Mouse (Mus musculus) T-helper 17 cell (primary cell): Measurements from ENCODE around the gene Hpse.

Experiments used
- in situ Hi-C, 2 experiments: fragments of 300-600 bp; cut with MboI, MseI; formaldehyde crosslinking; loops; 1 replicate in 1 of 2; 2 replicates in 1 of 2; pipeline ENCODE4 v1.15.1; 2025; ENCODE audit warnings: high pct_unique_total_duplicates in 2 of 2

Gene Hpse

GRCm38 (mm10) chr5:100697398-100697797 is 22.1 kb downstream of the Hpse start:
- in situ Hi-C loops = no loop called here

- in situ Hi-C loops = loop anchor here in 1 of 2 experiments (10.0 kb wide), 1 partner anchor 229 kb away; no protein-coding TSS in a partner anchor
These were observed 33.9 kb downstream of the Hpse start for GRCm38 (mm10) chr5:100685631-100686030.

- in situ Hi-C loops = loop anchor here (5.0 to 10.0 kb wide), 2 partner anchors 232 to 234 kb away; no protein-coding TSS in a partner anchor
These were observed 39.0 kb downstream of the Hpse start for GRCm38 (mm10) chr5:100680542-100680933.

- in situ Hi-C loops = loop anchor here (5.0 to 10.0 kb wide), 2 partner anchors 232 to 235 kb away; no protein-coding TSS in a partner anchor
These were observed 39.5 kb downstream of the Hpse start for GRCm38 (mm10) chr5:100679911-100680541.

- in situ Hi-C loops = no loop called here
These were observed 44.7 kb downstream of the Hpse start, which contains the start of gene Coq2 for GRCm38 (mm10) chr5:100674711-100675376. Gene Coq2 (minus strand): TSS chr5:100675140.

DNA sequence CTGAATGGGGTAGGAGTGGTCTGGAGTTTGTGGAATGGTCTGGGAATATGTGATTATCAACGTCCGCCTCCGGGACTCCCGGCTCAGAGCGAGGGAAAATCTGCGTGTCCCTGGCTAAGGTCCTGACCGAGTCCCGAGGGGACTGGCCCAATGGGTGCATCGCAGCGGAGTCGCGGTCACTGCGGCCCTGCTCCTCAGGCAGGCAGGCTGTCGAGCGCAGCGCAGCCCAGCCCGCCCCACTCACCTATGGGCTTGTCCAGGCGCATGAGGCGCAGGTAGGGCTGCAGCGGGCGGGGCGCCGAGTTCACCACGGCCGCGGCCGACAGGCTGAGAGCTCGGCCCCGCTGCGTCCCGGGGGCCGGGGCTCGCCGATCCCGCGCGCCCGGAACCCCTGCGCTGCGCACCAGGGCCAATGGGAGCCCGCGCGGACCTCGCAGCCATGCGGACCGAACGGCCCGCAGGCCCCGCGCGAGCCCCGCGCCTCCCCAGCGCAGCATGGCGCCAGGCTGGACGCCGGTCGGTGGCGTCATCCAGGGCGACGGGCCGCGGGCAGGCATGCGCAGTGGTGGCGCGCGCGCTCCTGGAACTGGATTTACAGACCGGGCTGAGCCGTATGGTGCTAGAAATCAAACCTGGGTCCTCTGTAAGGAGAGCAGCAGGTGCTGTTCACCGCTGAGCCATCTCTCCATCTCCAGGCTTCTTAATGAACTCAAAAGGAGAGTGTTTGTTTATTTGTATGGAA is 45.6 kb downstream of the Hpse start:
- in situ Hi-C loops = no loop called here

DNA sequence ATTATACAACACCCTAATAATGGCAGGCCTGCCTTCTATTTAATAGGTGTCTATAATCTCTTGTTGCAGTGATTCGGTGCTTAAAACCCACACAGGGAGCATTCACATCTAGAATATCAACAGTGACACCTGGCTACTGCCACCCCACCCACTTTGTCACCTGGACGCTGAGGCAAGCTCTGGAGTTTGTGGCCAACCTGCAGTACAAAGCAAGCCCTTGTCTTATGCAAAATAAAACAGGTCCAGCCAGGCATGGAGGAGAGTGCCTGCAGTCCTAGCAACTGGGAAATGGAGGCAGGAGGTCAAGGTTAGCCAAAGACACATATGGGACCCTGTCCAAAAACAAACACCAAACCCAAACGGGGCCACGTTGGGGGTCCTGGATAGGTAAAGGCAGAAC is 47.1 kb downstream of the Hpse start:
- in situ Hi-C loops = no loop called here

DNA sequence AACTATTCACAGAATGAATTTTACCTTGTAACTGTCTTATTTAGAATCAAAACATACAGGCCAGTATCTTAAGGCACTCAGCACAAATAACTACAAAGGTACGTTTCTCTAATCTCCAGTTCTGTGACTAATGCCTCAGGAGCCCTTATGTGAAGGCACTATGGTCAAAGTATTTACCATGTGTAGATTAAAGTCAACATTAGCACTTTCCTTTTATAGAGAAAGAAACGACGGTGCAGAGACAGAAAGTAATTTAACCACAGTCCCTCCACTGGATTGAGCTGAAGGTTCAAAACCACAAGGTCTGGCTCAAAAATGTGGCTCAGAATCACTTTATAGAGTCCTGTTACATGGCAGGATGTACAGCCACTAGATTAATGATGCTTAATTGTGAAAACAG is 47.6 kb downstream of the Hpse start:
- in situ Hi-C loops = no loop called here

- in situ Hi-C loops = no loop called here
These were observed 48.1 kb downstream of the Hpse start for GRCm38 (mm10) chr5:100671398-100671797.

GRCm38 (mm10) chr5:100666965-100667364 is 52.6 kb downstream of the Hpse start:
- in situ Hi-C loops = no loop called here

GRCm38 (mm10) chr5:100663854-100664253 is 55.7 kb downstream of the Hpse start:
- in situ Hi-C loops = loop anchor here in 1 of 2 experiments (5.0 kb wide), 1 partner anchor 92 kb away; the partner anchor contains the start of gene Plac8

- in situ Hi-C loops = loop anchor here in 1 of 2 experiments (5.0 kb wide), 1 partner anchor 91 kb away; the partner anchor contains the start of gene Plac8
These were observed 56.5 kb downstream of the Hpse start for GRCm38 (mm10) chr5:100663011-100663410.

DNA sequence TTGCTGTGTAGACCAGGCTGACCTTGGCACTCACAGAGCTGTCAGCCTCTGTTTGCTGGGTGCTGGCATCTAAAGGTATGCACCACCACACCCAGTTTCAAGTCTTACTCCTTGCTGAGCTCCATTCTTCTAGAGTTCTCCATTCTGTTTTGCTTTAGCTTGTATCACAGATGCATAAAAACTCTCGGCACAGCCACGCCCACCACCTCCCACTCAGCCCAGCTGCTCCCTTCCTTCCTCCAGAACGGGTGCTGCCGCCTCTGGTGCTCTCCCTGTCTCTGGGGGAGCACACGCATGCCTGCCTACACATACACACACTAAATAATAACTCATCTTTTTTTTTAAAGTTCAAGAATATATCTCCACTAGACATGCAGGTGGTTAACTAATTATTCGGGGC is 61.1 kb downstream of the Hpse start:
- in situ Hi-C loops = loop anchor here in 1 of 2 experiments (5.0 kb wide), 1 partner anchor 91 kb away; no protein-coding TSS in a partner anchor

GRCm38 (mm10) chr5:100656352-100656751 is 63.2 kb downstream of the Hpse start:
- in situ Hi-C loops = loop anchor here in 1 of 2 experiments (5.0 kb wide), 1 partner anchor 89 kb away; no protein-coding TSS in a partner anchor

- in situ Hi-C loops = no loop called here
These were observed 67.2 kb downstream of the Hpse start for GRCm38 (mm10) chr5:100652327-100652726.

GRCm38 (mm10) chr5:100651486-100651885 is 68.0 kb downstream of the Hpse start:
- in situ Hi-C loops = no loop called here

DNA sequence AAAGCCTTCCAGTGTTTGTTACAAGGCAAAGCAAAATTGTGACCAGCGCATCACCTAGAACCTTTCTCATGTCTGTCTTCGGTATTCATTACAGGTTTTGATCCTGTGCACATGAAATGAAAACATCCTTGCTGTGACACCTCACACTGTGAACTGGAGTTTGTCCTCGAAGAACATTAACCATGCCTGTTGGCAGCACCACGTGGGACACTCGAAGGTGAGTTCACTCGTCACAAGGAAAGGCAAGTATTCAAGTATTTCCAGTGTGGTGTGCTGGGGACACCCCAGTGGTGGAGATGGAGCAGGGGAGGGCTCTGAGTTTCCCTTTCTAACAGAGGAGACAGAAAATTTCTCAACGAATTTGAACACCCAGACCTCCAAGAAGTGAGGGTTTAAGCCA is 68.5 kb downstream of the Hpse start:
- in situ Hi-C loops = no loop called here

DNA sequence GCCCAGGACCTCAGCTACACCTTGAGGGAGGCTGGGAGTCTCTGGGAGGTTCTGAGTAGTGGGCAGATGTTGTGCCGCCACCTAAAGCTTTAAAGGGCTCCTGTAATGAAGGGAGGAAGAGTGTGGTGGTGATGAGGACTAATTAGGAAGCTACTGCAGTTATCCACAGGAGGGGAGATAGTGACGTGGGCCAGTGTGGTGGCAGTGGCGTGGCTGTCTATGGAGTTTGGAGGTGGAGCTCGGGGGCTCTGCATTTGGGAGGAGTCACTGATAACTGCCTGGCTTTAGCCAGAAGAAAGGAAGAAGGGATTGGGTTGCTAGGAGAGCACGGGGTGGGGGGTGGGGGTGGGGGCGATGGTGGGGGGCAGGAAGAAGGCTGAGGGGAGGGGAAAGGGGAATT is 71.0 kb downstream of the Hpse start:
- in situ Hi-C loops = no loop called here

DNA sequence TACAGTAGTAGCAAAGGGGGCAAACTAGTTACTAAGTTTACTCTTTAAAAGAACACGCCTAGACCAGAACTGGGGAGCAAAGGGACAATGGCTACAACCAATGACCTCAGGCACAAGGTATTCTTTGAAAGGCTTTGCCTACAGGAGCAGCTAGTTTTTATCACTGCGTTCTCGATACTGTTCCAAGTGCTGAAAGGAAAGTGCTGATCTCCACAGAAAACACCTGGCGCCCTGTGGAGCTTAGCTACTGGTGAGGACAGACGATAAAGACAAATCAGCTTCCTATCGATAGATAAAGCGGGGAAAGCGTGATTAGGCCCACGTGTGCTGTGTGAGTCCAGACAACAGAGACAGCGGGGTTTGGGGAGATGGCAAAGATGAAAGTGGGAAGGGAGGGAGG is 71.5 kb downstream of the Hpse start:
- in situ Hi-C loops = no loop called here

GRCm38 (mm10) chr5:100646558-100646957 is 73.0 kb downstream of the Hpse start:
- in situ Hi-C loops = no loop called here

GRCm38 (mm10) chr5:100643991-100644535 is 75.5 kb downstream of the Hpse start:
- in situ Hi-C loops = no loop called here
